ENCODE assay signal across 14 mouse cellular contexts in genomic region chr14:25745365-25746184, GRCm38 (mm10). TPM values are rescaled to one million over a fixed set of nuclear protein-coding genes. Genes with fewer than 3 reads are reported as not detected.
DNase-seq lines count a peak whose midpoint lies in the region; ATAC-seq and TF ChIP-seq lines count a peak whose summit lies in the region.
"Had no signal": no experiment of that assay in that cellular context is flagged by ENCODE, and none has a peak within 500 bp of the region (broad histone marks: within the 10 kb centered on the region; RNA-seq: fewer than 3 reads in every experiment).

No protein-coding gene starts in this region.

- H3K27me3 ChIP-seq in forebrain, embryonic 10.5 days (ENCODE audit: poor library complexity, severe bottlenecking), result no peaks in the 10 kb centered on the region
- H3K27me3 ChIP-seq in forebrain, postnatal 0 days (ENCODE audit: insufficient read depth, low read length), result no peaks in the 10 kb centered on the region
- H3K27me3 ChIP-seq: embryonic facial prominence, embryonic 13.5 days had no signal

- no peak for TF ChIP-seq CTCF in forebrain, postnatal 0 days (IDR thresholded peaks at IDR 0.05; ENCODE audit: low read depth)
- peak; percentile 67 for TF ChIP-seq CTCF in lung, adult 2 months (IDR thresholded peaks at IDR 0.05; ENCODE audit: insufficient read depth, low read length)

- H3K4me1 ChIP-seq in forebrain, embryonic 10.5 days, result peaks cover 33% of the 10 kb centered on the region
- H3K4me1 ChIP-seq in forebrain, postnatal 0 days (ENCODE audit: insufficient read depth), result no peaks in the 10 kb centered on the region
- H3K4me1 ChIP-seq in lung, adult 2 months (ENCODE audit: control insufficient read depth, insufficient read depth, low read length), result peaks cover 22% of the 10 kb centered on the region

- no peak overlapping the region for H3K9ac ChIP-seq in forebrain, postnatal 0 days
- H3K9ac ChIP-seq: embryonic facial prominence, embryonic 13.5 days had no signal

- no peak overlapping the region for H3K4me2 ChIP-seq in forebrain, postnatal 0 days (ENCODE audit: low read depth)
- H3K4me2 ChIP-seq: embryonic facial prominence, embryonic 13.5 days had no signal

- H3K27ac ChIP-seq in forebrain, embryonic 10.5 days, result 0 out of 2 replicates have a peak overlapping the region, but pooled peaks have one; percentile 15
- H3K27ac ChIP-seq in forebrain, postnatal 0 days (ENCODE audit: low read depth, low read length), result no peak overlapping the region
- H3K27ac ChIP-seq: embryonic facial prominence, embryonic 13.5 days; hindbrain, embryonic 10.5 days had no signal

- ATAC-seq in forebrain, postnatal 0 days, result no peak
- peak; percentile 29 to 63; a peak in 2 of 4 replicates for ATAC-seq in hematopoietic stem cell, adult 5-6 weeks (replicated peaks in 1 of 2; ENCODE audit: insufficient read depth in 1 of 2, low FRiP score in 2 of 2, low TSS enrichment in 1 of 2, low read depth in 1 of 2, poor library complexity in 2 of 2, severe bottlenecking in 2 of 2)
- peak; percentile 63 for ATAC-seq in megakaryocyte-erythroid progenitor cell, adult 5-6 weeks (replicated peaks; ENCODE audit: low FRiP score, low TSS enrichment, poor library complexity, severe bottlenecking)

- 76% methylated on average over 11 of the region's 11 CpGs for WGBS in forebrain, embryonic 10.5 days
- 69% methylated on average over 11 of the region's 11 CpGs for WGBS in forebrain, postnatal 0 days
- WGBS in lung, adult 2 months, result 42% methylated on average over 11 of the region's 11 CpGs

- no peak overlapping the region for H3K4me3 ChIP-seq in forebrain, embryonic 10.5 days
- H3K4me3 ChIP-seq in forebrain, postnatal 0 days (ENCODE audit: low read depth, low read length), result no peak overlapping the region
- H3K4me3 ChIP-seq in lung, adult 2 months (replicated peaks; ENCODE audit: extremely low read depth, low read depth, low read length), result no peak overlapping the region
- H3K4me3 ChIP-seq: embryonic facial prominence, embryonic 13.5 days; hindbrain, embryonic 10.5 days had no signal

- H3K36me3 ChIP-seq in forebrain, embryonic 10.5 days (replicated peaks), result no peaks in the 10 kb centered on the region
- H3K36me3 ChIP-seq in forebrain, postnatal 0 days (ENCODE audit: insufficient read depth), result no peaks in the 10 kb centered on the region
- H3K36me3 ChIP-seq: hindbrain, embryonic 10.5 days had no signal

- TF ChIP-seq POLR2A in lung, adult 2 months (IDR thresholded peaks at IDR 0.05; ENCODE audit: borderline replicate concordance, extremely low read depth, low read depth, low read length), result no peak

- DNase-seq in forebrain, embryonic 10.5 days (ENCODE audit: extremely low spot score, low spot score), result no peak
- no peak for DNase-seq in forebrain, postnatal 0 days
- no peak for DNase-seq in lung, adult 2 months
- no peak for DNase-seq in lung, postnatal 36 days
- no peak for DNase-seq in adrenal gland, postnatal 14 days
- DNase-seq in adrenal gland, postnatal 4 days (ENCODE audit: low spot score in 2 of 2), result no peak
- DNase-seq: cerebellum, adult 11-12 months; kidney, postnatal 14 days; left cerebral cortex, postnatal 4 days; midbrain, embryonic 14.5 days had no signal

- H3K9me3 ChIP-seq in forebrain, embryonic 10.5 days, result no peaks in the 10 kb centered on the region
- H3K9me3 ChIP-seq in forebrain, postnatal 0 days (ENCODE audit: low read length), result no peaks in the 10 kb centered on the region
- H3K9me3 ChIP-seq: embryonic facial prominence, embryonic 13.5 days; hindbrain, embryonic 10.5 days had no signal

RNA-seq across cellular contexts. Expression of gene Zcchc24, which starts 23.3 kb away (rescaled TPM):
- polyA plus RNA-seq in forebrain, embryonic 10.5 days (2016; fragmentation: Nextera tagmentation; extraction: Ambion mirVana), result 8.1 TPM in 2 replicates
- total RNA-seq in forebrain, postnatal 0 days (2014; rRNA removed), result 25.4 and 28.7 TPM in 2 replicates
- 11.1 and 14.7 TPM in 2 replicates for polyA plus RNA-seq in forebrain, postnatal 0 days (2015; fragmentation: Nextera tagmentation; extraction: Ambion mirVana)
- polyA plus RNA-seq in lung, adult 2 months (2012; rRNA removed), result 41.7 and 44.9 TPM in 2 replicates
- 4.2 and 5.3 TPM in 2 replicates for total RNA-seq in hematopoietic stem cell, adult 5-6 weeks (2017)
- 1.3 and 1.4 TPM in 2 replicates for total RNA-seq in megakaryocyte-erythroid progenitor cell, adult 5-6 weeks (2014; fragmentation: Nextera tagmentation)
- total RNA-seq in megakaryocyte-erythroid progenitor cell, adult 5-6 weeks (2017), result 0.91 and 1.4 TPM in 2 replicates
- total RNA-seq in adrenal gland, postnatal 14 days (2021), result 32.3 and 32.5 TPM in 2 replicates
- 10 to 100 TPM; 30.2 to 34.7 TPM for total RNA-seq in adrenal gland, postnatal 4 days (2021)

RNA-seq across cellular contexts. Expression of gene Ppif, which starts 51.6 kb away (rescaled TPM):
- 65.8 and 71.0 TPM in 2 replicates for polyA plus RNA-seq in forebrain, embryonic 10.5 days (2016; fragmentation: Nextera tagmentation; extraction: Ambion mirVana)
- 33.3 and 39.7 TPM in 2 replicates for total RNA-seq in forebrain, postnatal 0 days (2014; rRNA removed)
- 35.0 and 35.3 TPM in 2 replicates for polyA plus RNA-seq in forebrain, postnatal 0 days (2015; fragmentation: Nextera tagmentation; extraction: Ambion mirVana)
- 28.9 and 32.4 TPM in 2 replicates for polyA plus RNA-seq in lung, adult 2 months (2012; rRNA removed)
- total RNA-seq in hematopoietic stem cell, adult 5-6 weeks (2017), result 29.5 and 40.3 TPM in 2 replicates
- total RNA-seq in megakaryocyte-erythroid progenitor cell, adult 5-6 weeks (2014; fragmentation: Nextera tagmentation), result 142 and 159 TPM in 2 replicates
- total RNA-seq in megakaryocyte-erythroid progenitor cell, adult 5-6 weeks (2017), result 42.9 and 55.8 TPM in 2 replicates
- total RNA-seq in adrenal gland, postnatal 14 days (2021), result 52.4 and 53.9 TPM in 2 replicates
- total RNA-seq in adrenal gland, postnatal 4 days (2021), result 10 to 100 TPM; 35.2 to 38.8 TPM
